Mouse (Mus musculus): ENCODE data around the gene Cenpk. TPM values are rescaled to one million over a fixed set of nuclear protein-coding genes. Genes with fewer than 3 reads are reported as not detected.

Cenpk gene
- polyA plus RNA-seq, 1 experiment from 2014 or later, result 74.6 TPM

- peak; percentile 25; the same call in 1 of the 2 replicates for ATAC-seq
- Histone ChIP-seq H3K4me2 (peak overlapping the region; percentile 58), H3K36me3 (ENCODE audit: poor library complexity, severe bottlenecking) (no peaks in the 10 kb centered on the region), H3K9me3 (replicated peaks) (no peaks in the 10 kb centered on the region), H3K9ac (peak overlapping the region; percentile 58; the same call in 1 of the 2 replicates), H3K4me3 (peak overlapping the region; percentile 45), H3K27me3 (no peaks in the 10 kb centered on the region), H3K27ac (peak overlapping the region; percentile 69), H3K4me1 (peaks cover 15% of the 10 kb centered on the region)
- under 1% methylated on average over 4 of the region's 4 CpGs for WGBS
Measured at GRCm38 (mm10) chr13:104286336-104286735, 57.9 kb downstream of the Cenpk start.

- Histone ChIP-seq H3K27ac (peak overlapping the region; percentile 69), H3K36me3 (ENCODE audit: poor library complexity, severe bottlenecking) (no peaks in the 10 kb centered on the region), H3K4me2 (peak overlapping the region; percentile 58), H3K9me3 (replicated peaks) (no peaks in the 10 kb centered on the region), H3K9ac (peak overlapping the region; percentile 58; the same call in 1 of the 2 replicates), H3K27me3 (no peaks in the 10 kb centered on the region), H3K4me3 (peak overlapping the region; percentile 45), H3K4me1 (peaks cover 15% of the 10 kb centered on the region)
- 0% methylated on average over 10 of the region's 10 CpGs for WGBS
- peak; percentile 97 for ATAC-seq
Measured at GRCm38 (mm10) chr13:104286897-104287309, 58.5 kb downstream of the Cenpk start.

GRCm38 (mm10) chr13:104287366-104288225, 59.2 kb downstream of the Cenpk start, which contains the start of gene Adamts6:
Gene Adamts6 (plus strand): TSS chr13:104287835.
- peak within 1 kb of the TSS; percentile 69 for H3K27ac ChIP-seq
- H3K36me3 ChIP-seq (ENCODE audit: poor library complexity, severe bottlenecking), result no peaks in the 10 kb centered on the region
- H3K9ac ChIP-seq, result peak within 1 kb of the TSS; percentile 58
- peak within 1 kb of the TSS; percentile 45 for H3K4me3 ChIP-seq
- peak within 1 kb of the TSS; percentile 58 for H3K4me2 ChIP-seq
- ATAC-seq, result no peak
- WGBS, result under 1% methylated on average over 23 of the region's 23 CpGs
- no peaks in the 10 kb centered on the region for H3K27me3 ChIP-seq
- H3K9me3 ChIP-seq (replicated peaks), result no peaks in the 10 kb centered on the region
- H3K4me1 ChIP-seq, result peaks cover 15% of the 10 kb centered on the region

GRCm38 (mm10) chr13:104288226-104288859, 59.9 kb downstream of the Cenpk start:
- Histone ChIP-seq H3K9ac (peak overlapping the region; percentile 56), H3K4me2 (peak overlapping the region; percentile 58), H3K4me3 (peak overlapping the region; percentile 45), H3K9me3 (replicated peaks) (no peaks in the 10 kb centered on the region), H3K27me3 (no peaks in the 10 kb centered on the region), H3K4me1 (peaks cover 15% of the 10 kb centered on the region), H3K27ac (peak overlapping the region; percentile 41; the same call in 1 of the 2 replicates), H3K36me3 (ENCODE audit: poor library complexity, severe bottlenecking) (no peaks in the 10 kb centered on the region)
- ATAC-seq, result no peak
- under 1% methylated on average over 7 of the region's 7 CpGs for WGBS

- no peak for ATAC-seq
- peaks cover 15% of the 10 kb centered on the region for H3K4me1 ChIP-seq
- H3K27ac ChIP-seq, result no peak overlapping the region
- H3K9me3 ChIP-seq (replicated peaks), result no peaks in the 10 kb centered on the region
- no peak overlapping the region for H3K9ac ChIP-seq
- H3K27me3 ChIP-seq, result no peaks in the 10 kb centered on the region
- peak overlapping the region; percentile 58 for H3K4me2 ChIP-seq
- 0 out of 2 replicates have a peak overlapping the region, but pooled peaks have one; percentile 45 for H3K4me3 ChIP-seq
- H3K36me3 ChIP-seq (ENCODE audit: poor library complexity, severe bottlenecking), result no peaks in the 10 kb centered on the region
Measured at GRCm38 (mm10) chr13:104289176-104289575, 60.8 kb downstream of the Cenpk start.

- Histone ChIP-seq H3K9me3 (replicated peaks) (no peaks in the 10 kb centered on the region), H3K4me2 (no peak overlapping the region), H3K27me3 (no peaks in the 10 kb centered on the region), H3K9ac (no peak overlapping the region), H3K4me3 (no peak overlapping the region), H3K36me3 (ENCODE audit: poor library complexity, severe bottlenecking) (no peaks in the 10 kb centered on the region), H3K27ac (no peak overlapping the region), H3K4me1 (no peaks in the 10 kb centered on the region)
- no peak for ATAC-seq
- 93% methylated on average over 1 of the region's 1 CpGs for WGBS
Measured at GRCm38 (mm10) chr13:104295472-104295871, 67.1 kb downstream of the Cenpk start.

Other genes starting within 250 kb of the Cenpk start
- gene Nln, start 119.0 kb upstream of the Cenpk start, polyA plus RNA-seq (2015; fragmentation: Nextera tagmentation; extraction: Ambion mirVana), result 22.3 and 25.7 TPM in 2 replicates
- 24.6 and 27.8 TPM in 2 replicates for gene Sgtb, start 118.9 kb upstream of the Cenpk start, polyA plus RNA-seq (2015; fragmentation: Nextera tagmentation; extraction: Ambion mirVana)
- gene Trappc13, start 50.1 kb upstream of the Cenpk start, polyA plus RNA-seq (2015; fragmentation: Nextera tagmentation; extraction: Ambion mirVana), result 82.8 and 85.2 TPM in 2 replicates
- gene Trim23, start 49.8 kb upstream of the Cenpk start, polyA plus RNA-seq (2015; fragmentation: Nextera tagmentation; extraction: Ambion mirVana), result 28.4 and 33.9 TPM in 2 replicates
- 13.6 and 14.3 TPM in 2 replicates for gene Ppwd1, start 232 bp downstream of the Cenpk start, polyA plus RNA-seq (2015; fragmentation: Nextera tagmentation; extraction: Ambion mirVana)
- 2.2 and 2.8 TPM in 2 replicates for gene Adamts6, start 59.2 kb downstream of the Cenpk start, polyA plus RNA-seq (2015; fragmentation: Nextera tagmentation; extraction: Ambion mirVana)